Mouse (Mus musculus) adrenal gland (tissue): ENCODE measurements at regions not wholly inside any gene's neighbourhood (a gene's known extent, or its start where the extent isn't known, plus 50 kb on each side); places are given as distances from the start of the nearest gene placed in this dataset.

ENCODE experiments used
- intact Hi-C: fragments of 180-260 bp; cut with DNase I; formaldehyde crosslinking; loops from one replicate; pipeline ENCODE4 v1.15.1; 2025

GRCm38 (mm10) chr3:63638572-63638971 is 154.9 kb upstream of the Gm34302 start:
- intact Hi-C loops, result no loop called here

DNA sequence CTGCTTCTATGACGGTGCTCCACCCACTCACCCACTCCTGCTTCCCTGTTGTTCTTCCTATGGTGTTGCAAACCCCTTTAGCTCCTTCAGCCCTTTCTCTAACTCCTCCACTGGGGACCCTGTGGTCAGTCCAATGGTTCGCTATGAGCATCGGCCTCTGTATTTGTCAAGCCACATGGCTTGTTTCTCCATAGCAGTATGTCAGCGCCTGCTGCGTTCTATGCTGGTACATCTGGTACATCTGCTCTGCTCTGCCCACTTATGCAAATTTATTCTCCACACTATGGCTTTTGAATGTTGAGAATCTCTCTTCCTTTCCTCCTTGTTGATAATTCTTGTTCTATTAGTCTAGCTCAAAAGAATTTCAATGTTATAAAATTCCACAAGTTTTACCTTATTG is 154.2 kb upstream of the Gm34302 start:
- intact Hi-C loops, result no loop called here

DNA sequence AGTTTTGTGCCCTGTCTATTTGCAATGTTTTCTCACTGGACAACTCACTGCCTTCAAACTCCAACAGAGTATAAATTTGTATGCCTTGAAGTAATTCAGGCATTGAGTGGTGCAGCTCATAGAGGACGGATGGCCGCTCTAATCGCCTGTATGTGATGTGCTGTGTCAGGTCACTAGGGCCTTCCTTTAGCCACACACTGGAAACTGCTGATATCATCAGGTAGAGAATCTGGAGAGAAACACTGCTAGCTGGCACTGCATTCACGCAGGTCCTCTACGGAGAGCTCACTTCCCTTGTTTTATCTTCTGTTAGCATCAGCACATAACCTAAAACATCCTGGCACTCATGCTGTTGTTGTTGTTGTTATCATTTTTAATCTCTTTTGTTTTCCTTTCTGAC is 144.0 kb upstream of the Gm34302 start:
- intact Hi-C loops, result no loop called here

GRCm38 (mm10) chr3:63616127-63616526 is 132.4 kb upstream of the Gm34302 start:
- intact Hi-C loops, result no loop called here

DNA sequence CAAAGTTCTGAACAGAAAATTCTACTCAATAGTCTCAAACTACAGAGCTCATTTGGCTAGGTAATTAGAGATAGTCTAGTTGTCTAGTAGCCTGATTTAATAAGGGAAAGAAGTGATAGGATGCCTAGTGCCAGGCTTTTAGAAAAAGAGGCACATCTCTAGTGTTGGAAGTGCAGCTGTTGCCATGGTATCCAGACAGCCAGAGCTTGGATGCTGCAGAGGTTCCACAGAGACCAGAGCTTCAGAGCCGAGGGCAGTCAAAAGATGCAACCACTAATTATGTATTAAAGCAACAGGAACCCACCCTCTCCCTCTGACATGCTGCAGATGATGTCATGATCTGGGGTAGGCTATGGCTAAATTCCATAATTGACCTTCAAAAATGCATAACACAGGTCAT is 130.0 kb upstream of the Gm34302 start:
- intact Hi-C loops, result no loop called here

DNA sequence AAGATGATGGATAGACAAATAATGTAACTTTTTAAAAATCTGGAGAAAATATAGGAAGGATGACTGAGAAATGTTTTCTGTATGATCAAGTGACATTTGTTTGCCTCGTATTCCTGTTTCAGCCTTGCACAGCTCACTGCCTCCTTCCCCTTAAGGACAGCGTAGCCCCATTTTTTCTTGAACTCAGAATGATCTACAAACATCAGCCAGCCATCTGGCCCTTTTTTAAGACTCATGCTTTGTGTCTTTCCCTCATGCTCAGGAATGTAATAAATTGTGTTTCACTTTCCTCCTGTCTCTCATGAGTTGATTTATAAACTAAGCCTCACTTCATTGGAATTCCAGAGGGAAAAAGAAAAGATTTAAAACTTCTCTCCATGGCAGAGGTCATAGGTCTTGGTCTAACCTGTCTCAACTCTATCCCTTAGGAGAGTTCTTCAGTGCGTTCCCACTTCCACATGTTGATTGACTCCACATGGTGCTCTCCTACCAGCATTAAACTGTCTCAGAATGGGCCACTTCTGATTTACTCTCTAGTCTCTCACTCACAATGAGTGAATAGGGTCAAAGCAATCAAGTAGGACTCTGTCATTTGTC is 129.2 kb upstream of the Gm34302 start:
- intact Hi-C loops, result no loop called here

DNA sequence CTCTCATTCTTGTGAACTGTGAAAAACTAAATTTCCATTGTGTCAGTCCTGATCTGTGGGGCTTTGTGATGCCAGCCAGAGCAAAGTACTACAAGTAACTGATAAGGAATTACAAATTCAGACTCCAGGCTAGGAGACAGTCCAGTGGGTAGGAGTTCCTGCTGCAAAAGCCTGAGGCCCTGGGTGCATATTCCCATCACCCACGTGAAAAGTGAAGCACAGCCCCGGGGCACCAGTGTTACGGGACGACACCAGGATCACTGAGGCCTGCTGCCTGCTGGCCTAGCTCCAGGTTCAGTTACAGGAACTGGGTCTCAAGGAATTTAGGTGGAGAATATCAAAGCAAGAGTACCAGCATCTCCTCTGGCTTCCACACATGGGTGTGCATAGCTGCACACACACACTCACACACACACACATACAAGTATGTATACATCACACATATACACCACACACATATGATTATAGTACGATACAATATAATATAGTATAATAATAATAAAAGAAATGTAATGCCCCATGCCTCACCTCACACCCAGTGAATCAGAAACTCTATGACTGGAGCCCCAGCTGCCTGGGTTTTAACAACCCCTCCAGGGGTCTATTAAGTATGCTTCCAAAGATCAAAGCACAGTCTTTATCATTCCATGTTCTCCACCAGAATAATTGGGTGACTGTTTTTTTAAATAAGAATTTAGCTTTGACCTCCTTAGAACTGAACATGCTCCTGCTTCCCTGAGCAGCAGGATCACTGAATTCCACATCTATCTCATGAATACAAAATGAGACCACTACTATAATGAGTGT is 126.6 kb upstream of the Gm34302 start:
- intact Hi-C loops, result no loop called here

GRCm38 (mm10) chr3:63609454-63610112 is 125.9 kb upstream of the Gm34302 start:
- intact Hi-C loops, result no loop called here

DNA sequence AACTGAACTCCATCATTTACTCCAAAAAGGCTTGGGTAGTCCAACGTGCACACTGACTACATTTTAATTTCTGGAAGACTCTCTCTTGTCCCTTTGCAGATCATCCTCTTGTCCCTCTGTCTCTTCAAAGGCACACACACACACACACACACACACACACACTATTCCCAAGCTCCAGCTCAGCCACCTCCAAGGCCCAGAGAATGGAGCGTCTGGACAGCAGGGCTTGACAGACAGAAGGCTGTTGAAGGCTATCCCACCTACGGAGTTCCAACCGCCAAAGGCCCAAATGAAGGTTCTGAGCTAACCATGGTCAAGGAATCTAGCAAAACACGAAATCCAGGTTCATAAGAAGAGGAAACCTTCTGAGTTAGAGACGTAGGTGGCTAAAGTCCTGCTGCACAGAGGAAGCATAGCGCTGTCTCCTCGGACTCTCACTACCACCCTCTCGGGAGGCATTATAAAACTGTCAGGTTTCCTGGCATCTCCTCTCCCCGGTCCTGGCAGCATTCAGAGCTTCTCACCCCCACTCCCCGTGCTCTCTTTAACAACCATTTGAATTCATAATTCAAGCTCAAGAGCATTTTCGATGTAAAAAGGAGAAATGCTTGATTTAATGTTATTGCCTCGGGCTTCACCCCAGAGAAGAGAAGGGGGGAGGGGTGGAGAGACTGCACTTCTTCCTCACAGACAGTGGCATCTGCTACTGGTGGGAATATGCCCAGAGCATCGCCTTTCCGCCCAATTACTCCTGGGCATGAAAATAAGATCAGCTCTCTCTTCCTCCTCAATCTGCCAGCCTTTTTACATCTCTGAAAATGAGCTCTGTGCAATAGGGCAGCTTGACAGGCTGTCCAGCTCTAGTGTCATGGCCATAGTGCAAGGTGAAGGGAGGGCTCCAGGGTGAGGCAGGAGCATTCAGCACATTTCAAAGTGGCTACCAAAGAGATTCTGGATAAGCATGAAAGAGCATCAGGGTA is 99.3 kb upstream of the Gm34302 start:
- intact Hi-C loops, result no loop called here

DNA sequence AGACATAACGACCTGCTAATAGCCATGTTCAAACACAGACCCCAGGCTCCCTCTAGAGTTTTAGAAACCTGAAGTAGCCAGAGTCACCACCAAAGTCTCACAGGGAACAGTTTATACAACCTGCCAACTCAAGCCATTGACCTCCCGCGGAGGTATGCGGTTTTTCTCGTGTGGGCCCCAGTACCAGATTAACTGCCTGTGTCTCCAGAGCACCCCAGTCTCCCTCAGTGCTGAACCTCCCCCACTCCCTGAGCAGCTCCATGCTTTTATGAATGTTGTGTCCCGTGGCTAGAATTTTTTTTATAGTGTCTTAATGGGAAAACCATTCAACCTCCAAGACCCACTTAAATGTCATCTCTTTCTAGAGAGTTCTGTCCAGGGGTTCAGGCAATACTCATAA is 98.5 kb upstream of the Gm34302 start:
- intact Hi-C loops, result no loop called here

DNA sequence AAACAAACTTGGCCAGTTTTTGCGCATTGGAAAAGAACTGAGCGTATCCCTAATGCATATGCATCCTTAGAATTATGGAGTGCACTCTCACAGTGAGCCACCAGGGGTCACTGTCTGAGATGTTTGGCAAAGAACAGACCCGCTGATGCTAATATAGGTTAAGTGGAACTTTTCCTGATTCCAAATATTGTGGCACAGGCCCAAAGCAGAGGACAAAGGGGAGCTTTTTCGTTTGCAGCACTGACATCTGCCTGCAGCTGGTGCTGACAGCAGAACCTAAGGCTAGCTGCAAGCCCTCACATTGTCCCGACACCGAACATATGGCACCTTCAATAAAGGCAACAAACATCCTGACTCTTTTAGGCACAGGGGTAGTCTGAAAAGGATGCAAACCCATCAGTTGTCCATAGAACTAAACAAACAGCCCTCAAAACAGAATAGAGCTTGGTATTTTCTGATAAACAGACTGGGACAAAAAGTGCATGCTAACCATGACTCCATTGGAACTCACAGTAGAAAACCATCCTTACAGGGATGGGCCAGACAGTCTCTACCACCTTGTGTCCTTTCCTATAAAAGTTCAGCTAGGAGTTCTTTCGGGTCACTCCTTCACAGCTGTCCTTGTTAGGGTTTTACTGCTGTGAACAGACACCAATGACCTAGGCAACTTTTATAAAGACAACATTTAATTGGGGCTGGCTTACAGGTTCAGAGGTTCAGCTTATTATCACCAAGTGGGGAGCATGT is 87.1 kb upstream of the Gm34302 start:
- intact Hi-C loops, result loop anchor here (5.0 kb wide), 1 partner anchor 297 kb away; no protein-coding TSS in a partner anchor

DNA sequence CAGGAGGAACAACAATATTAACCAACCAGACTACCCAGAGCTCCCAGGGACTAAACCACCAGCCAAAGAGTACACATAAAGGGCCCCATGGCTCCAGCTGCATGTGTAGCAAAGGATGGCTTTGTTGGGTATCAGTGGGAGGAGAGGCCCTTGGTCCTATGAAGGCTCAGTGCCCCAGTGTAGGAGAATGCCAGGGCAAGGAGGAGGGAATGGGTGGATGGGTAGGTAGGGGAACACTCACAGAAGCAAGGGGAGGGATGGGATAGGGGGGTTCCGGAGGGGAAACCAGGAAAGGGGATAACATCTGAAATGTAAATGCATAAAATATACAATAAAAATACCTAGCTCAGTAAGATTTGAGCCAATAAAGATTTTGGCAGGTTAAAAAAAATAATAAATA is 86.4 kb upstream of the Gm34302 start:
- intact Hi-C loops, result loop anchor here (5.0 kb wide), 1 partner anchor 297 kb away; no protein-coding TSS in a partner anchor

DNA sequence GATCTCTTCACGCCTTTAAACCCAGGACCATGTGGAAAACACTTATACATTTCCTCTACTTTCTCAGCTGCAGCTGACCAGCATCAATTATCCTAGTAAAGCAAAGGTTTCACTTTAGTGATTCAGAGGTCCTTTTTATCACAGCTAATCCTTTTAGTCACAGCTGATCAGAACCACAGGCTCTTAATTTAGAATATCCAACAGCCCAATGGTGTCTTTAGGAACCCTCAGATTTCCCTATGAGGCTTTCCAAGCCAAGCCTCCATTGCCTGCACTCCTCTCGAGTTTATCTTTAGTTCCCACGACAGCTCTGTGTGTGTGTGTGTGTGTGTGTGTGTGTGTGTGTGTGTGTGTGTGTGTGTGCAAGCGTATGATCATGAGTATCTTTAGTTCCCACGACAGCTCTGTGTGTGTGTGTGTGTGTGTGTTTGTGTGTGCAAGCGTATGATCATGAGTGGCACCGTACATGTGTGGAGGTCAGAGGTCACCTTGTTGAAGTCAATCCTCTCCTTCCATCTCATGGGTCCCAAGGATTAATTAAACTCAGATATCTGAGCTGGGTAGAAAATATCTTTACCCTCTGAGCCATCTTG is 85.4 kb upstream of the Gm34302 start:
- intact Hi-C loops, result no loop called here

- intact Hi-C loops, result no loop called here
These were observed 84.0 kb upstream of the Gm34302 start for GRCm38 (mm10) chr3:63567726-63568125.

- intact Hi-C loops, result no loop called here
These were observed 79.4 kb upstream of the Gm34302 start for GRCm38 (mm10) chr3:63563057-63563456.

DNA sequence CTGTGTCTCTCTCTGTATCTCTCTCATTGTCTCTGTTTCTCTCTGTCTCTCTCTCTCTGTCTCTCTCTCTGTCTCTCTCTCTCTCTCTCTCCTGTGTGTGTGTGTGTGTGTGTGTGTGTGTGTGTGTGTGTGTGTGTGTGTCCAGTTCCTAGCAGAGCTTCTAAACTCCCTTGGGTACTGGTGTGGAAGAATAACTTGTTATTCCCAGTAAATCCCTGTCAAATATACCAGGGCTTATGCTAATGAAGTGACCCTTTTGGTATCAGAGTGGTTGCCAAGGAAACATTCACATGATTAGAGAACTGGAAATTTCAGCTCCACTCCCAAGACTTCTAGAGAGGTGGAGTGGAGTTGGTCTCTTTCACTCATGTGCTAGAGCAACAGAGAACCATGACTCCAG is 78.9 kb upstream of the Gm34302 start:
- intact Hi-C loops, result no loop called here

GRCm38 (mm10) chr3:63560745-63561151 is 77.1 kb upstream of the Gm34302 start:
- intact Hi-C loops, result no loop called here

DNA sequence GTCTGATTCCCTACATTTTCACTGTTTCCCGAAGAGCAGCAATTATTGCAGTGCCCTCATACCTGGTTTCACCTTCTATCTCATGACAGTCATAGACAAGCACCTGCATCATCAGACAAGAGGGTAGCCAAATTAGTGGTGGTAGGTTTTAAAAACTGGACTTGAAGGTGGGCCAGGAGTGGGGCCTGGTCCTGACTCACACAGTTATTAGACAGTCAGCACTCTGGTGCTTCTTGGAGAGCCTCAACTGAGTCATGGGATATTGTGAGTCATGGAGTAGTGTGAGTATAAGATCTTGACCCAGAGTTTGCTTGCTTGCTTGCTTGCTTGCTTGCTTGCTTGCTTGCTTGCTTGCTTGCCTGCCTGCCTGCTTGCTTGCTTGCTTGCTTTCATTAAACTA is 73.1 kb upstream of the Gm34302 start:
- intact Hi-C loops, result loop anchor here (5.0 kb wide), 1 partner anchor 311 kb away; no protein-coding TSS in a partner anchor

GRCm38 (mm10) chr3:63554872-63555271 is 71.2 kb upstream of the Gm34302 start:
- intact Hi-C loops, result loop anchor here (5.0 kb wide), 1 partner anchor 312 kb away; no protein-coding TSS in a partner anchor

- intact Hi-C loops, result no loop called here
These were observed 69.7 kb upstream of the Gm34302 start for GRCm38 (mm10) chr3:63553426-63553825.
